Mouse (Mus musculus): ENCODE measurements around the gene Pcdh17. TPM values are rescaled to one million over a fixed set of nuclear protein-coding genes. Genes with fewer than 3 reads are reported as not detected.

Gene Pcdh17
- polyA plus RNA-seq, 1 experiment from 2014 or later: 3.3 TPM

GRCm38 (mm10) chr14:84454074-84454845 is 10.9 kb downstream of the Pcdh17 start:
- H3K27ac ChIP-seq (ENCODE audit: low read depth, low read length): no peak overlapping the region
- H3K9ac ChIP-seq (ENCODE audit: low read depth, low read length): no peak overlapping the region
- no peaks in the 10 kb centered on the region for H3K4me1 ChIP-seq (replicated peaks; ENCODE audit: control insufficient read depth, insufficient read depth, low read length)
- no peak for DNase-seq (ENCODE audit: low spot score)
- no peaks in the 10 kb centered on the region; the same call in 1 of the 2 replicates for H3K27me3 ChIP-seq (replicated peaks; ENCODE audit: control insufficient read depth, insufficient read depth, low read length)
- 69% methylated on average over 4 of the region's 4 CpGs for WGBS
- no peak overlapping the region for H3K4me2 ChIP-seq
- ATAC-seq (replicated peaks; ENCODE audit: low FRiP score): no peak
- no peaks in the 10 kb centered on the region for H3K36me3 ChIP-seq (ENCODE audit: control insufficient read depth, insufficient read depth, low read length)
- no peaks in the 10 kb centered on the region for H3K9me3 ChIP-seq (ENCODE audit: control insufficient read depth, low read length)
- H3K4me3 ChIP-seq (ENCODE audit: low read depth, low read length): no peak overlapping the region

DNA sequence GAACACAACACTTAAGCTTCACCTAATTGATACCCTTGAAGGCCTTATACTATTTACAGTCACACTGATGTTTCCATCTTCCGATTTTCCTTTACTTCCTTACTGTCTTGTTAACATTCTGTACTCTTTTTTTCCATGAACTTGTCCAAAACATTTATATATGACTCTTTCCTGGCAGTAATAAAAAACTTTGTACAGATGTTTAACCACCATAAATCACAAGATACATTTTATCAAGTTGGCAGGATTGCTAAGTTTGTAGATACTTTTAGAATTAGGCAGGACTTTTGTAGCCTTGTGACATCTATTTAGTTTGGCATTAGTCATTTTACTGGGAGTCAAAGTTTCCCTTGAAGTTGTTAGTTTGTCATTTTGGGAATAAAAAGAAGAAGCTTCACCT is 32.1 kb downstream of the Pcdh17 start:
- Histone ChIP-seq H3K4me1 (replicated peaks; ENCODE audit: control insufficient read depth, insufficient read depth, low read length) (no peaks in the 10 kb centered on the region), H3K36me3 (ENCODE audit: control insufficient read depth, insufficient read depth, low read length) (no peaks in the 10 kb centered on the region), H3K27me3 (replicated peaks; ENCODE audit: control insufficient read depth, insufficient read depth, low read length) (no peaks in the 10 kb centered on the region), H3K9ac (ENCODE audit: low read depth, low read length) (no peak overlapping the region), H3K4me2 (no peak overlapping the region), H3K27ac (ENCODE audit: low read depth, low read length) (no peak overlapping the region), H3K4me3 (ENCODE audit: low read depth, low read length) (no peak overlapping the region), H3K9me3 (ENCODE audit: control insufficient read depth, low read length) (no peaks in the 10 kb centered on the region)
- ATAC-seq (replicated peaks; ENCODE audit: low FRiP score): no peak
- no peak for DNase-seq (ENCODE audit: low spot score)
- 78% methylated on average over 1 of the region's 1 CpGs for WGBS

DNA sequence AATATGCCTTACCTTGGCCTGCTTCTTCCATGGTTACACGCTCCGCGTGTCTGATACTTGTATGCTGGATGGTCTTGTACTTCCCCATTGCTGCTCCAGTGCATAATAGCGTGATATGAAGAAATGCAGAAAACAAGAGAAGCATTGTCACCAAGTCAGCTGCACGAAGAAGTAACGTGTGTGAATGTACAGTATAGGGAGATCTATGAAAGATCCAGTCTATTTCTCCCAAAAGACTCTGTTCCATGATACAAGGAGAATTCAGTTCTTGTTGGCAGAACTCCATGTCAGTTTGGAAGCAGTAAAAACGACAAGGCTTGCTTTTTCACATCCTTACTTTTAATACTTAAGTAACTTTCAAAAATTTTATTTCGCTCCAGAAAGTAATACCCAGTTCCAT is 33.0 kb downstream of the Pcdh17 start:
- Histone ChIP-seq H3K4me1 (replicated peaks; ENCODE audit: control insufficient read depth, insufficient read depth, low read length) (no peaks in the 10 kb centered on the region), H3K9ac (ENCODE audit: low read depth, low read length) (no peak overlapping the region), H3K9me3 (ENCODE audit: control insufficient read depth, low read length) (no peaks in the 10 kb centered on the region), H3K27ac (ENCODE audit: low read depth, low read length) (no peak overlapping the region), H3K27me3 (replicated peaks; ENCODE audit: control insufficient read depth, insufficient read depth, low read length) (no peaks in the 10 kb centered on the region), H3K4me2 (no peak overlapping the region), H3K4me3 (ENCODE audit: low read depth, low read length) (no peak overlapping the region), H3K36me3 (ENCODE audit: control insufficient read depth, insufficient read depth, low read length) (no peaks in the 10 kb centered on the region)
- ATAC-seq (replicated peaks; ENCODE audit: low FRiP score): no peak
- DNase-seq (ENCODE audit: low spot score): no peak
- WGBS: 83% methylated on average over 8 of the region's 8 CpGs

DNA sequence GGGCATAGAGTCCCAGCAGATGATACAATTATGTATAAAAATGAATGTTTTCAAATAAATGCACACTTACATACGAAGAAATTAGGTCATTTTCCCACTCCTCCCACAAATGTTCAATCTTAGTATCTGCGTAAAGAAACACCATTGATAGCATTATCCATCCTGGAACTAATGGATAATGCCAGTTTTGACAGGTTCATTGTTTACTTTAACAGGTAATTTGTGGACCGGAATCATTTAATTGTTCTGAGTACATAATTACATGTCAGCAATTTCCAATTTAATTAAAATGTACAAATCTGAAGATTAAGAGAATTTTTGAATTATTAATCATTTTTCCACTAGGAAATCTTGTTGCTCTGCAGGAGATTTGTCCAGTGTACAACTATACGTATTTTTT is 33.5 kb downstream of the Pcdh17 start:
- Histone ChIP-seq H3K9me3 (ENCODE audit: control insufficient read depth, low read length) (no peaks in the 10 kb centered on the region), H3K4me3 (ENCODE audit: low read depth, low read length) (no peak overlapping the region), H3K9ac (ENCODE audit: low read depth, low read length) (no peak overlapping the region), H3K27me3 (replicated peaks; ENCODE audit: control insufficient read depth, insufficient read depth, low read length) (no peaks in the 10 kb centered on the region), H3K27ac (ENCODE audit: low read depth, low read length) (no peak overlapping the region), H3K4me1 (replicated peaks; ENCODE audit: control insufficient read depth, insufficient read depth, low read length) (no peaks in the 10 kb centered on the region), H3K4me2 (no peak overlapping the region), H3K36me3 (ENCODE audit: control insufficient read depth, insufficient read depth, low read length) (no peaks in the 10 kb centered on the region)
- DNase-seq (ENCODE audit: low spot score) (no peak), ATAC-seq (replicated peaks; ENCODE audit: low FRiP score) (no peak)
- WGBS: 76% methylated on average over 4 of the region's 4 CpGs

DNA sequence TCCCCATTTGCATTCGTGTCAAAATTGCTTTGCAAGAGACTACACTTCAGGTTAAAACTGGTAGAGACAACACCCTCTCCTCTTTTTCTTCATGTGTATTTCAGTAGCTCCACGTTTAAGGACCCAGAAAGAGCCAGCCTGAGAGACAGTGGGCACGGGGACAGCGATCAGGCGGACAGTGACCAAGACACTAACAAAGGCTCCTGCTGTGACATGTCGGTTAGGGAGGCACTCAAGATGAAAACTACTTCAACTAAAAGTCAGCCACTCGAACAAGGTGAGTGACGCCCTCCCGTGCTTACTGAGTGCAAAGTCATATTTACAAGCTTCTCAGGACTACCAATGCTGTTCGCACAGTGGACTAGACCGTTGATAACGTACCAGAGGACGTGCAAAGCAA is 34.0 kb downstream of the Pcdh17 start:
- Histone ChIP-seq H3K4me1 (replicated peaks; ENCODE audit: control insufficient read depth, insufficient read depth, low read length) (no peaks in the 10 kb centered on the region), H3K4me2 (no peak overlapping the region), H3K4me3 (ENCODE audit: low read depth, low read length) (no peak overlapping the region), H3K9ac (ENCODE audit: low read depth, low read length) (no peak overlapping the region), H3K27me3 (replicated peaks; ENCODE audit: control insufficient read depth, insufficient read depth, low read length) (no peaks in the 10 kb centered on the region), H3K9me3 (ENCODE audit: control insufficient read depth, low read length) (no peaks in the 10 kb centered on the region), H3K36me3 (ENCODE audit: control insufficient read depth, insufficient read depth, low read length) (no peaks in the 10 kb centered on the region), H3K27ac (ENCODE audit: low read depth, low read length) (no peak overlapping the region)
- ATAC-seq (replicated peaks; ENCODE audit: low FRiP score): no peak
- no peak for DNase-seq (ENCODE audit: low spot score)
- 76% methylated on average over 13 of the region's 13 CpGs for whole genome bisulfite sequencing

DNA sequence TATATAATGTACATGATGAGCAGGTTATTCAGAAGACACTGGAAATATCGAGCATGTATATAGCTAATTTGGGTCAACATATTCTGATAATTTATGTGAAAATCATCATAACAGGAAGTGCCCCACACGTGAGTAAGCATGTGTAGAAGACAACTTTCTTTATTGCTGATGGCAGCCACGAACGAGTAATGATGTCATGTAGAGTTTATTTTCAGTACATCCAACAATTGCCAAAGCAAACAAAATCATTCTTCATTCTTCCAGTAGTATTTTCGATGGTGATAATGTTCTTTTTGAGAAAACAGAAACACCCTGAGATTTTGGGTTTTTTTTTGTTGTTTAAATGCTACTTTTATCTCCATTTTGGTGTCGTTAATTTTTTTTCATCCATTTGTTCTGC is 37.2 kb downstream of the Pcdh17 start:
- H3K4me3 ChIP-seq (ENCODE audit: low read depth, low read length): no peak overlapping the region
- no peak for ATAC-seq (replicated peaks; ENCODE audit: low FRiP score)
- no peak overlapping the region for H3K9ac ChIP-seq (ENCODE audit: low read depth, low read length)
- H3K27ac ChIP-seq (ENCODE audit: low read depth, low read length): no peak overlapping the region
- no peak overlapping the region for H3K4me2 ChIP-seq
- no peaks in the 10 kb centered on the region for H3K4me1 ChIP-seq (replicated peaks; ENCODE audit: control insufficient read depth, insufficient read depth, low read length)
- WGBS: 68% methylated on average over 6 of the region's 6 CpGs
- H3K9me3 ChIP-seq (ENCODE audit: control insufficient read depth, low read length): no peaks in the 10 kb centered on the region
- no peak for DNase-seq (ENCODE audit: low spot score)
- no peaks in the 10 kb centered on the region for H3K36me3 ChIP-seq (ENCODE audit: control insufficient read depth, insufficient read depth, low read length)
- no peaks in the 10 kb centered on the region for H3K27me3 ChIP-seq (replicated peaks; ENCODE audit: control insufficient read depth, insufficient read depth, low read length)

GRCm38 (mm10) chr14:84484350-84484749 is 41.0 kb downstream of the Pcdh17 start:
- no peak for ATAC-seq (replicated peaks; ENCODE audit: low FRiP score)
- Histone ChIP-seq H3K36me3 (ENCODE audit: control insufficient read depth, insufficient read depth, low read length) (no peaks in the 10 kb centered on the region), H3K9ac (ENCODE audit: low read depth, low read length) (no peak overlapping the region), H3K27me3 (replicated peaks; ENCODE audit: control insufficient read depth, insufficient read depth, low read length) (no peaks in the 10 kb centered on the region), H3K4me2 (no peak overlapping the region), H3K4me3 (ENCODE audit: low read depth, low read length) (no peak overlapping the region), H3K9me3 (ENCODE audit: control insufficient read depth, low read length) (no peaks in the 10 kb centered on the region), H3K4me1 (replicated peaks; ENCODE audit: control insufficient read depth, insufficient read depth, low read length) (no peaks in the 10 kb centered on the region), H3K27ac (ENCODE audit: low read depth, low read length) (no peak overlapping the region)
- DNase-seq (ENCODE audit: low spot score): no peak
- WGBS: 81% methylated on average over 4 of the region's 4 CpGs

DNA sequence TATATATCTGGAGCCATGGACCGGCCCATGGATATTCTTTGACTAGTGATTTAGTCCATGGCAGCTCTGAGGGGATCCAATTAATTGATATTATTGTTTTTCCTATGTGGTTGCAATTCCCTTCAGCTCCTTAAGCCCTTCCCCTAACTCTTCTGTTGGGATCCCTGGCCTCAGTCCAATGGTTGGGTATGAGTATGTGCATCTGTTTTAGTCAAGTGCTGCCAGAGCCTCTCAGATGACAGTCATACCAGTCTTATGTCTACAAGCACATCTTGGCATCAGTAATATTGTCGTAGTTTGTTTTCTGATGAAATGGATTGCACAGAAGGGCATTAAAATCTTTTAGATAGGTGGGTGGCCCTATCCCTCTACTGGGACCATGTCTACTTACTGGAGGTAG is 67.6 kb downstream of the Pcdh17 start:
- 90% methylated on average over 2 of the region's 2 CpGs for WGBS
- DNase-seq (ENCODE audit: low spot score): no peak
- Histone ChIP-seq H3K4me1 (replicated peaks; ENCODE audit: control insufficient read depth, insufficient read depth, low read length) (no peaks in the 10 kb centered on the region), H3K27ac (ENCODE audit: low read depth, low read length) (no peak overlapping the region), H3K36me3 (ENCODE audit: control insufficient read depth, insufficient read depth, low read length) (no peaks in the 10 kb centered on the region), H3K9ac (ENCODE audit: low read depth, low read length) (no peak overlapping the region), H3K4me3 (ENCODE audit: low read depth, low read length) (no peak overlapping the region), H3K27me3 (replicated peaks; ENCODE audit: control insufficient read depth, insufficient read depth, low read length) (no peaks in the 10 kb centered on the region), H3K9me3 (ENCODE audit: control insufficient read depth, low read length) (no peaks in the 10 kb centered on the region), H3K4me2 (no peak overlapping the region)
- no peak for ATAC-seq (replicated peaks; ENCODE audit: low FRiP score)

DNA sequence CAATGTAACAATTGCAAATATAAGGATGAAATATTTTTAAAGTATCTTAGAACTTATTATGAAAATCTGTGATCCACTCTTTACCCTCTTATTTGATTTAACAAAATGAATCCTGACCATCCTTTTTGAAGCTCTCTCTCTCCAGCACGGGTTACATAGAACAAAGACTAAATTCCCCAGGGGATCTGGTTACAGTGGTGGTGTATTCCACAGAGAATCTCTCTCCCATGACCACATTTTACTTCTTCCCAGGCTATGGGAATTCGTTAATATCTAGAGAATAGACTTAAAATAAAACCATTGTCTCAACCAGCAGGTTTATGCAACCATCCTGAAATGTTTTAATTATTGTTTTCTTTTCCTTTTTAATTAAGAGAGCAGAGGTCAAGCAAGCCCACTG is 89.0 kb downstream of the Pcdh17 start:
- no peaks in the 10 kb centered on the region for H3K4me1 ChIP-seq (replicated peaks; ENCODE audit: control insufficient read depth, insufficient read depth, low read length)
- no peaks in the 10 kb centered on the region for H3K27me3 ChIP-seq (replicated peaks; ENCODE audit: control insufficient read depth, insufficient read depth, low read length)
- H3K4me3 ChIP-seq (ENCODE audit: low read depth, low read length): no peak overlapping the region
- no peak overlapping the region for H3K27ac ChIP-seq (ENCODE audit: low read depth, low read length)
- H3K9me3 ChIP-seq (ENCODE audit: control insufficient read depth, low read length): no peaks in the 10 kb centered on the region
- H3K9ac ChIP-seq (ENCODE audit: low read depth, low read length): no peak overlapping the region
- 48% methylated on average over 2 of the region's 2 CpGs for WGBS
- H3K36me3 ChIP-seq (ENCODE audit: control insufficient read depth, insufficient read depth, low read length): no peaks in the 10 kb centered on the region
- no peak overlapping the region for H3K4me2 ChIP-seq
- DNase-seq (ENCODE audit: low spot score): no peak
- no peak for ATAC-seq (replicated peaks; ENCODE audit: low FRiP score)
